Mouse (Mus musculus) liver, postnatal 0 days (tissue): Measurements from ENCODE around the gene Mrfap1.

Experiments
- CTCF ChIP-seq: sonication (generic); IDR thresholded peaks from 2 replicates; pipeline ENCODE4 v1.5.1; 2016; ENCODE audit warnings: antibody characterized with exemption, low read depth
- EP300 ChIP-seq: IDR thresholded peaks from 2 replicates; pipeline ENCODE4 v1.6.1; 2016; ENCODE audit warnings: antibody characterized with exemption, low read depth, mild to moderate bottlenecking

DNA sequence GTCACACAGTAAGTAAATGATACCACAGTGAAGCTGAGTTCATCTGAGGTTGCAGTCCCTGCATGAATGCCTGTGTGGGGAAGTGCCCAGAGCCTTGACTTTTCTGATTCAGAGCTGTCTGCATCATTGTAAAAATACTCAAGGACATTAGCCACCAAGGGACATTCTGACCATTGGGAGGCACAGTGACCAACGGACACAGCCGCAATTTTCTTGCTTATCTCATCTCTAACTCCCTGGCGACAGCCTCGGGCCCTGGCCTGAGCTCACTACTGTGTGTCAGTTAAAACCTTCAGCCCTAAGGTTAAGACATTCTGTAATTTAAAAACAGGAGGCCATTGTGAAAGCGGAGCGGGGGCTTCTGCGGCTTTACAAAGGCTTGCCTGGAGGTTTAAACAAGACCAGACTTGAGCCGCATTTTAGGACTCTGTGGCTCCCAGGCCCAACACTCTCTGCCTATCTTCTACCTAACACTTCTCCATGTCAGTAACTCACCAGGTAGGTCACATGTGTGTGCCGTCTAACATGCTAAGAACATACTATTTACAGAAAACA lies 20.5 kb downstream of the Mrfap1 start:
- TF ChIP-seq CTCF (no peak), EP300 (no peak)
